Mouse (Mus musculus): ENCODE measurements around the gene Lmtk2. TPM values are rescaled to one million over a fixed set of nuclear protein-coding genes. Genes with fewer than 3 reads are reported as not detected.
A peak's percentile ranks its signal among the peaks of the same experiment; 100 is the strongest.

The Lmtk2 gene
- total and polyA plus RNA-seq, 2 experiments: 4.0 to 4.7 TPM

GRCm38 (mm10) chr5:144188422-144188821, 88.2 kb downstream of the Lmtk2 start:
- Histone ChIP-seq H3K9ac (ENCODE audit: low read depth, low read length) (no peak overlapping the region), H3K27me3 (ENCODE audit: control insufficient read depth, insufficient read depth, low read length) (no peaks in the 10 kb centered on the region), H3K4me1 (ENCODE audit: control insufficient read depth, insufficient read depth, low read length) (no peaks in the 10 kb centered on the region; the same call in 1 of the 2 replicates), H3K4me3 (ENCODE audit: insufficient read depth, low read depth, low read length) (no peak overlapping the region), H3K79me2 (ENCODE audit: control insufficient read depth, insufficient read depth, low read length) (no peaks in the 10 kb centered on the region), H3K27ac (replicated peaks; ENCODE audit: insufficient read depth, low read depth, low read length) (no peak overlapping the region), H3K36me3 (ENCODE audit: control insufficient read depth, insufficient read depth, low read length) (no peaks in the 10 kb centered on the region)
- TF ChIP-seq POLR2A (IDR thresholded peaks at IDR 0.05; ENCODE audit: extremely low read depth, insufficient read depth, low read length) (no peak), CTCF (IDR thresholded peaks at IDR 0.05; ENCODE audit: low read depth, low read length) (no peak)
- WGBS: 61% methylated on average over 6 of the region's 6 CpGs
- DNase-seq (ENCODE audit: extremely low read depth, low read depth, low spot score): no peak

- no peaks in the 10 kb centered on the region for H3K27me3 ChIP-seq (ENCODE audit: control insufficient read depth, insufficient read depth, low read length)
- H3K4me1 ChIP-seq (ENCODE audit: control insufficient read depth, insufficient read depth, low read length): no peaks in the 10 kb centered on the region; the same call in 1 of the 2 replicates
- DNase-seq (ENCODE audit: extremely low read depth, low read depth, low spot score): no peak
- no peak overlapping the region for H3K9ac ChIP-seq (ENCODE audit: low read depth, low read length)
- H3K79me2 ChIP-seq (ENCODE audit: control insufficient read depth, insufficient read depth, low read length): no peaks in the 10 kb centered on the region
- no peaks in the 10 kb centered on the region for H3K36me3 ChIP-seq (ENCODE audit: control insufficient read depth, insufficient read depth, low read length)
- 66% methylated on average over 7 of the region's 7 CpGs for WGBS
- H3K27ac ChIP-seq (replicated peaks; ENCODE audit: insufficient read depth, low read depth, low read length): no peak overlapping the region
- TF ChIP-seq CTCF (IDR thresholded peaks at IDR 0.05; ENCODE audit: low read depth, low read length) (no peak), POLR2A (IDR thresholded peaks at IDR 0.05; ENCODE audit: extremely low read depth, insufficient read depth, low read length) (no peak)
- no peak overlapping the region for H3K4me3 ChIP-seq (ENCODE audit: insufficient read depth, low read depth, low read length)
Measured at GRCm38 (mm10) chr5:144189327-144189726, 89.1 kb downstream of the Lmtk2 start.

GRCm38 (mm10) chr5:144189950-144190583, 89.8 kb downstream of the Lmtk2 start, which contains the start of gene Bhlha15:
TSS of gene Bhlha15 (plus strand) at chr5:144190286.
- TF ChIP-seq POLR2A (IDR thresholded peaks at IDR 0.05; ENCODE audit: extremely low read depth, insufficient read depth, low read length) (no peak), CTCF (IDR thresholded peaks at IDR 0.05; ENCODE audit: low read depth, low read length) (no peak)
- peak; percentile 20 for DNase-seq (ENCODE audit: extremely low read depth, low read depth, low spot score)
- Histone ChIP-seq H3K79me2 (ENCODE audit: control insufficient read depth, insufficient read depth, low read length) (no peaks in the 10 kb centered on the region), H3K4me3 (ENCODE audit: insufficient read depth, low read depth, low read length) (peak within 1 kb of the TSS; percentile 30), H3K27me3 (ENCODE audit: control insufficient read depth, insufficient read depth, low read length) (no peaks in the 10 kb centered on the region), H3K9ac (ENCODE audit: low read depth, low read length) (peak within 1 kb of the TSS; percentile 17; the same call in 1 of the 2 replicates), H3K36me3 (ENCODE audit: control insufficient read depth, insufficient read depth, low read length) (no peaks in the 10 kb centered on the region), H3K27ac (replicated peaks; ENCODE audit: insufficient read depth, low read depth, low read length) (no peak within 1 kb of the TSS), H3K4me1 (ENCODE audit: control insufficient read depth, insufficient read depth, low read length) (no peaks in the 10 kb centered on the region; the same call in 1 of the 2 replicates)
- WGBS: 8% methylated on average over 25 of the region's 26 CpGs

GRCm38 (mm10) chr5:144191026-144191425, 90.8 kb downstream of the Lmtk2 start:
- Histone ChIP-seq H3K9ac (ENCODE audit: low read depth, low read length) (no peak overlapping the region), H3K27ac (replicated peaks; ENCODE audit: insufficient read depth, low read depth, low read length) (no peak overlapping the region), H3K79me2 (ENCODE audit: control insufficient read depth, insufficient read depth, low read length) (no peaks in the 10 kb centered on the region), H3K4me1 (ENCODE audit: control insufficient read depth, insufficient read depth, low read length) (no peaks in the 10 kb centered on the region; the same call in 1 of the 2 replicates), H3K36me3 (ENCODE audit: control insufficient read depth, insufficient read depth, low read length) (no peaks in the 10 kb centered on the region), H3K27me3 (ENCODE audit: control insufficient read depth, insufficient read depth, low read length) (no peaks in the 10 kb centered on the region), H3K4me3 (ENCODE audit: insufficient read depth, low read depth, low read length) (no peak overlapping the region)
- WGBS: 74% methylated on average over 23 of the region's 23 CpGs
- DNase-seq (ENCODE audit: extremely low read depth, low read depth, low spot score): no peak
- TF ChIP-seq POLR2A (IDR thresholded peaks at IDR 0.05; ENCODE audit: extremely low read depth, insufficient read depth, low read length) (no peak), CTCF (IDR thresholded peaks at IDR 0.05; ENCODE audit: low read depth, low read length) (no peak)

GRCm38 (mm10) chr5:144192673-144193072, 92.4 kb downstream of the Lmtk2 start:
- H3K27me3 ChIP-seq (ENCODE audit: control insufficient read depth, insufficient read depth, low read length): no peaks in the 10 kb centered on the region
- H3K9ac ChIP-seq (ENCODE audit: low read depth, low read length): no peak overlapping the region
- no peak overlapping the region for H3K4me3 ChIP-seq (ENCODE audit: insufficient read depth, low read depth, low read length)
- no peak overlapping the region for H3K27ac ChIP-seq (replicated peaks; ENCODE audit: insufficient read depth, low read depth, low read length)
- no peaks in the 10 kb centered on the region for H3K36me3 ChIP-seq (ENCODE audit: control insufficient read depth, insufficient read depth, low read length)
- no peak for DNase-seq (ENCODE audit: extremely low read depth, low read depth, low spot score)
- no peaks in the 10 kb centered on the region; the same call in 1 of the 2 replicates for H3K4me1 ChIP-seq (ENCODE audit: control insufficient read depth, insufficient read depth, low read length)
- WGBS: 82% methylated on average over 6 of the region's 6 CpGs
- H3K79me2 ChIP-seq (ENCODE audit: control insufficient read depth, insufficient read depth, low read length): no peaks in the 10 kb centered on the region
- TF ChIP-seq POLR2A (IDR thresholded peaks at IDR 0.05; ENCODE audit: extremely low read depth, insufficient read depth, low read length) (no peak), CTCF (IDR thresholded peaks at IDR 0.05; ENCODE audit: low read depth, low read length) (no peak)

- 87% methylated on average over 7 of the region's 7 CpGs for WGBS
Measured at GRCm38 (mm10) chr5:144194416-144194815, 94.2 kb downstream of the Lmtk2 start.

More at GRCm38 (mm10) chr5:144194416-144194815, 94.2 kb downstream of the Lmtk2 start:
- no peak overlapping the region for H3K9ac ChIP-seq (ENCODE audit: low read depth, low read length)
- no peak overlapping the region for H3K27ac ChIP-seq (replicated peaks; ENCODE audit: insufficient read depth, low read depth, low read length)
- DNase-seq (ENCODE audit: extremely low read depth, low read depth, low spot score): no peak
- TF ChIP-seq CTCF (IDR thresholded peaks at IDR 0.05; ENCODE audit: low read depth, low read length) (no peak), POLR2A (IDR thresholded peaks at IDR 0.05; ENCODE audit: extremely low read depth, insufficient read depth, low read length) (no peak)
- no peaks in the 10 kb centered on the region for H3K27me3 ChIP-seq (ENCODE audit: control insufficient read depth, insufficient read depth, low read length)
- no peak overlapping the region for H3K4me3 ChIP-seq (ENCODE audit: insufficient read depth, low read depth, low read length)
- H3K36me3 ChIP-seq (ENCODE audit: control insufficient read depth, insufficient read depth, low read length): no peaks in the 10 kb centered on the region
- no peaks in the 10 kb centered on the region for H3K79me2 ChIP-seq (ENCODE audit: control insufficient read depth, insufficient read depth, low read length)
- no peaks in the 10 kb centered on the region; the same call in 1 of the 2 replicates for H3K4me1 ChIP-seq (ENCODE audit: control insufficient read depth, insufficient read depth, low read length)
